Mouse (Mus musculus) gastrocnemius, adult 18-20 months (tissue): ENCODE data around the gene Bbs12. TPM values are rescaled to one million over a fixed set of nuclear protein-coding genes. Genes with fewer than 3 reads are reported as not detected.
A peak's percentile ranks its signal among the peaks of the same experiment; 100 is the strongest.

ENCODE experiments used
- DNase-seq: peaks from one replicate; pipeline ENCODE4 v3.0.0; 2021; ENCODE audit warnings: low spot score
- long read RNA-seq, 2 experiments: library from polyadenylated mRNA; stranded (forward); transcript quantifications; one replicate each; pipeline ENCODE4 v2.0.0; 2021
- total RNA-seq, 2 experiments: library from RNA; stranded (reverse); gene quantifications; 2 replicates each; pipeline ENCODE4 v1.2.3; 2021

The Bbs12 gene
- total RNA-seq = under 1 TPM; 0.50 to 0.57 TPM
- long read RNA-seq, experiment 1, partial matches to known transcripts = 0 of 1 reads
- long read RNA-seq, experiment 1, other reads (novel, unspliced or antisense) = 0 of 1 reads
- long read RNA-seq, experiment 2, partial matches to known transcripts = 0 of 1 reads
- long read RNA-seq, experiment 2, other reads (novel, unspliced or antisense) = 0 of 1 reads

DNA sequence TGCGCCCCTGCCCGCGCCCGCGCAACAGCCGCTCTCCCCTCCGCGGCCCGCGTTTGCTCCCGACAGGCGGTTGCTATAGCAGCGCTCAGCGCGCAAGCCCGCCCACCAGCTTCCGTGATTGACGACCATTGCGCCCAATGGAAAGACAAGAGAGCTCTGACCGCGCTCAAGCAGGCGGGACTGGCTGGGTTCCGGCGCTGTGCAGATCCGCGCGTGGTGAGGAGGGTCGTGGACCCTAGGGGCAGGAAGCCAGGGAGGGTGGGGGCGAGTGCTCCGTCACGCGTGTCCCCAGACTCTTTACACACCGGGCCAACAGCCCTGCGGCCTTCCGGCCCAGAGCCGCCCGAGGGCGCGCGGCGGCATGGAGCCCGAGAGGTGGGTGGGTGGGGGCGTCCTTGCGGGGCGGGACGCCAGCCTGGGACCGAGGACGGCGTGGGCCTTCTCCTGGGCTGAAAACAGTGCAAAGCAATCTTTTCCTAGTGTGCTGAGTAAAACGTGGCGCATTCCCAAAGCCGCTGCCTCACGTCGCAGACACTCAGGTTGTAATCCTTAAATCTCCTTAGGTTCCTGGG, at the start of gene Bbs12, which contains the start of gene Cetn4:
Gene Bbs12 (plus strand): TSS at position 185 of the 572 bp plus-strand sequence.
Gene Cetn4 (minus strand): TSS at position 339 of the 572 bp plus-strand sequence.
- peak; percentile 97 for DNase-seq

DNA sequence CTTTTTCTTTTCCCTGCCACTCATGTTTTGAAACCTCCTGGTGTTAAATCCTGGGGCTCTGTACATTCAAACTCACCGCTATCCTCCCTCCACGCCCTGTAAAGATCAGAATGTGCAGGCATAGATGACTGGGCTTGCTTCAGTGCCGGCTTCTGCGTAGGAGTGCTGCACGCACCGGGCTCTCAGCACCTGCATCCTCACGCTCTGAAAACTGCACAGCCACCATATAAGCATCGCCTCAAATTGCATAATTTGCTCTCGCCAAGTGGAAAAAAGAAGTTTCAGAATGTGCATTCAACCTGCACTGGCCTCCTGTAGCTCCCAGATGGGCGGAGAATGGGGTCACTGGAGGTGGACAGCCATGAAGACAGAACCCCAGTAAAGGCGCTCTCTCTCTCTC, 44.0 kb upstream of the Bbs12 start:
- DNase-seq = no peak

DNA sequence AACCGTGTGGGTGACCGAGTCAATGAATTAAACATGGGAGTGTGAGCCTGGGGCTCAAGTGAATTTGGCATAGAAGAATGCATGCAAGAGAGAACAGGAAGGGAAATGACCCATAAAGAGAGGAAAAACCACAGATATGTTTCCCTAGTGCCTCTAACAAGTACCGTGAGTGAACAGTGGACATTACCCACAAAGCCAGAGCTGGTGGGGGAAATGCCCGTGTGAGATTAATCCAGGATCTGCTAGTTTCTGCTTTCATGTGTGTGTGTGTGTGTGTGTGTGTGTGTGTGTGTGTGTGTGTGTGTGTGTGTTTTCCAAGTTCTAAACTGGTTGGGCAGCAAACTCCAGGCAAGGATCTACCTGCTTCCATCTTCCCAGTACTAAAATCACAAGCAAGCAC, 42.4 kb upstream of the Bbs12 start:
- DNase-seq = no peak

DNA sequence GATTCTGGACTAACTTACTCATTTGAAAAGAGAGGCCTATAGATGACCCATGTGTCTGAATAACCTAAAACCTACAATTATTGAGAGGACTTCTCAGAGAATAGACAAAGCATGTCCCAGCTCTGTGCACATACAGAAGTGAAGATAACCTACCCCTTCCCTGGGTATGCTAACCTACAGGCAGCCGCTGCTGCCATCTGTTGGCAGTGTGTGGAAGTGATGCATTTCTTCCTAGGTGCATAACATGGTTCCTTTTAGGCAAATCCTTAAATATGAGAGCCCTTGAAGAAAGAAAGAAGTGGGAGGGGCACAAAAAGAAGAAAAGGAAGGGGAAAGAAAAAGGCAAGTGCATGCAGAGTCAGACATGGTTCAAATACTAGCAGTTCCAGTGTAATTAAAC, 41.1 kb upstream of the Bbs12 start:
- DNase-seq = peak; percentile 19

DNA sequence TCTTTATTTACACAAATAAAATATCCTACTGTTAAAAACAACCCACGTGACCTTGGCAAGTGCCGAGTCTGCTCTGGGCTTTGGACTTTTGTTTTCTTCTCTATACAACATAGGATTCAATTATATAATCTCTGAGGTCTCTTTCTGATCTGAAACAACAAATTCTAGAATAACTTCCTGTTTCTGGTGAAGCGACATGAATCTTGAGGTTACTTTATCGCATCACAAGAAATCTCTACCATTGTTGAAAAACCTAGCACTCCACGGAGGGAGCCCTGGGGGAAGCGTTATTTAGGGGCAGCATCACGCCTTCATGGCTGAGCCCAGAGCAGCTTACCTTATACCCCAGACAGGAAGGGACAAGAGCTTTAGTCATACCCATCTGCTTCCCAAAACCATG, 39.3 kb upstream of the Bbs12 start:
- no peak for DNase-seq

DNA sequence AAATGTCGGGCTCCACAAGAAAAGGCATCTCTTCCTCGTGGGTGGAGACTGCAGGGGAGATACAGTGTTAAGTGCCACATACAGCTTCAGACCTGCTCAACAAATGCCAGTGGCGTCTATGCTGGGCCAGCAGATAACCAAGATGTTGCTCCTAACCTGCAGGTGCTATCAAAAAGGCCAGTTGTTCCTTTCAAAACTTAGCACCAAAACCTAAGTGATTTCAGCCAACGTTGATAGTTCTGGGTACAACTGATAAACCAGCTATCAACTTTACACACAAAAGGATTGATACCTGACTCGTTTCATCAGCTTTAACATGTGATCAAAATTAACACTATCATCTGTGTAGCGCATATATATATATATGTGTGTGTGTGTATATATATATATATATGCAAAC, 37.7 kb upstream of the Bbs12 start:
- no peak for DNase-seq

DNA sequence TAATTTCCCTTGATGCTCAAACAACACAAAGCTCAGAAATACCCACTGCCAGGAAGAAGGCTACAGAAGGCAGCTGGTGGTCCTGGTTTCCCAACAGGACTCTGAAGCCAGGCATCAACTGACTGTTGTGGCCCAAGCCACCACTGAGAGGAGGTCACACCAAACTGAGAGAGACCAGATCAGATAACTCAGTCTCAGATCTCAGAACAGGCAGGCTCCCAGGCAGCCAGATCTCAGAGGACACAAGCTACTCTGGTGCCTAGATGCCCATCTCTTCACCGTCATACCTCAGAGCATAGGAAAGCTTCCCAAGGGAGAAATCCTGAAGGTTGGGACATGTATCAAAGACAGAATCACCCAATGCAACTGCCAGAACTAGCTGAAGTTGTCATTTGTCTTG, 32.1 kb upstream of the Bbs12 start:
- DNase-seq = no peak

DNA sequence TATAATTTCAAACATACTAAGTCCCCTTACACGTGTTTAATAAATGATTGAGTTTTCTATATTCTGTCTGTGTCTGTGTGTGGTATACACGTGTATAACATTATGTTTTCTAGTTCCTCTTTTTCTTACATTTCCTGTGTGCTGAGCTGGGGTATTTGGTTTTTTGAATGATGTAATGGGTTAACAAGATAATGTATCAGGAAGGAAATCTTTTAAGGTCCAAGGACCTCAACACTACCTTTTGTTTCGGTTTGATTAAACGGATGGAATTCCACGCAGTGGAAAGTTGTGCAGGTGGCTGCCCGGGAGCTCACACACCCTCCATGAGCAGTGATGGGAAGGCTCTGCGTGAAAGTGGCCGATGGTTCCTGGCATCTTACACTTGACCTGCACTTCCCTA, 31.5 kb upstream of the Bbs12 start:
- DNase-seq = no peak

DNA sequence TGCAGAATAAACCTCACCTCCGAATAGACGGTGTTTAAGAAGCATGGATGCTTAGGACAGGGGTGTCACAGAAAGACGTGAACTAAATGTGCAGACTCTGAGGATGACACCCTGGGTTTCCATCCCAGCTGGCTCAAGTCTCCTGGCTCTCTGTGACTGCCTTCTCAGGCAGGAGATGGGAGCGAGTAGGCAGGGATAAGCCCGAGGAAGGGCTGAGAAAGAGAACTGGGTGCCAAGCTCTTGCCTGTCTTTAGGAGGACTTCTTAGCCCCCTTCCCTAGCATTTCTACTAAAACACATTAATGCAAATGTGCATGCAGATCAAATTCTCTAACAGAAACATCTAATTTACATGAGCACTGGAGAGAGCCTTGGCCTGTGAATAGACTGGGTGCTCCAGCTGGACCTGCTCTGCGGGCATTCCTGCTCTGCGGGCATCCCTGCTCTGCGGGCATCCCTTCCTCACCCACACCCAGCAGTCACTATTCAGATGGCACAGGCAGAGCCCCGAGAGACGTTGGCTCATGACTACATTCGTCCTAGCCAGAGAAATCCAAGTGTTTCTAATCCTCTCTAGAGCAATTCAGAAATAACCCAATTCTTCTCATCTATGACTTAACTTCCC, 29.9 kb upstream of the Bbs12 start:
- no peak for DNase-seq

DNA sequence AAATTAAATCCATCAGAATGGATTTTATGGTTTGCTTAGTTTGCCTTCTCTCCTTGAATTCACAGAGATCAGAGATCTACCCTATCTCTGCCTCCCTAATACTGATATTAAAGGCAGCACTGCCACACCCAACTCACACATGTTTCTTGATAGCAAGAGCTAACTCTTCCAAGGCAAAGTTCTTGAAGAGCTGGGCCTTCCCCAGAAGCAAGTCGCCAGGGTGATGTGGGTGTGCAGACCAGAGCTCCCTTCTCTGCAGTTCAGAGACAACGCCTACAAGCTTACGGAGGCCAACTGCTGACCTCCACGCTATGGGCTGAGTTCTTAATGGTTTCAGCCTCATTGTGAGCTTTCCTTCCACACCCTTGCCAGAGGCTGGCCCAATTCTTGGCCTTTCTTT, 29.1 kb upstream of the Bbs12 start:
- no peak for DNase-seq

DNA sequence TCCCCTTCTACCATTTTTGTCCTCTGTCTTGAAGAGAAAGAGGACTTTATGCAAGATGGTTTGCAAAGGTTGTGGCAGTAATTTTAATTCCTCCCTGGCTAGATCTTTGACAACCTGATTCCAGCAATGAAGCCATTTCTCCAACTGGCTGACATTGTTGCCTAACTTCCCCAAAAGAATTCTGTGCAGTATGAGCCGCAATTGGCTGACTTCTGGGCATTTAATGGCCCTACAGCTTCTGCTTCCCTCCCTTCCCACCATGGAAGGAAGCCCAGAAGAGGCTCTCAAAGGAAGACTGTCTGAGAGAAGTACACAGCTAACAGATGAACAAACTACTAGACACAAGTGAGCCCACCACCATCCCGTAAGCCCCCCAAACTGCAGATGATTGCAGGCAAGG, 23.1 kb upstream of the Bbs12 start:
- no peak for DNase-seq

DNA sequence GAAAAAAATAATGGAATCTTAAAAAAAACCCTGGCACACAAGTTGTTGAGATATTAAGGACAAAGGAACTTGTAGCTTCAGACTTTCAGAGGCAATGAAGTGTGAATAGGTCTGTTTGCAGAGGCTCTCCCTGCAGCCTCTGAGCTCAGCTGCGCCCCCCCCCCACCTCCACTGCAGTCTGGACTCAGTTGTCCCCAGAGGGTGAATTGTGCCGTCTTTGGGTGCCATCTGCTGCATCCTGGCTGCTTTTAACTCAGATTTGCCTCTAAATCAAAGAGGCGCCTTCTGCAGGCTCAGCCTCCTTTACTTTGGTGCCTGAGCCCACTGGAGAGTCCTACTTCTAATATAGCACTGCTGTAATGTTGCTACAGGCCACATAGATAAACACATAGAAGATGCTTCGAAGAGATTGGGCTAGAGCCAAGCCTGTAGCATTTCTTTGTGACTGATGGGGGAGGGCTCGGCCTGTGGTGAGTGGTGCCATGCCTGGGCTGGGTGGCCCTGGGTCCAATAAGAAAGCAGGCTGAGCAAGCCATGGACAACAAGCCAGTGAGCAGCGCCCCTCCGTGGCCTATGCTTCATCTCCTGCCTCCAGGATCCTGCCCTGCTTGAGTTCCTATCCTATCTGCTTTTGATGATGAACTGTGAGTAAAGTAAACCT, 21.3 kb upstream of the Bbs12 start:
- DNase-seq = no peak

DNA sequence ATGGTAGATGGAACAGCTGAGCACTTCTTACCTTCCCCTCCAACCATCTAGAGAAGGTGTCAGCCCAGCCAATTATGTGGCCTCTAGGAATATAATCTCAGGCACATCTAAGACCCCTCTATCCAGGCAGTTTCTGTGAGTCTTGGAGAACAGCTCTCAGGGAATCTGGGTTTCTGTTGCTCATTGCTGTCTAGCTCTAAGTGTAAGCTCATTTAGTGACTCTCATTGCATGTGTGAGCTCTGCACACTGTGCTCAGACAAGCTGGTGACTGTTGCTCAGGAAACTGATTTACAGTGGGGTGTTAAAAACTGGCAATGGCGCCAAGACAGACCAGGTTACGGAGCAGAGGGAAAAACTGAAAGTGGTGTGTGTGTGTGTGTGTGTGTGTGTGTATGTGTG, 20.4 kb upstream of the Bbs12 start:
- no peak for DNase-seq

DNA sequence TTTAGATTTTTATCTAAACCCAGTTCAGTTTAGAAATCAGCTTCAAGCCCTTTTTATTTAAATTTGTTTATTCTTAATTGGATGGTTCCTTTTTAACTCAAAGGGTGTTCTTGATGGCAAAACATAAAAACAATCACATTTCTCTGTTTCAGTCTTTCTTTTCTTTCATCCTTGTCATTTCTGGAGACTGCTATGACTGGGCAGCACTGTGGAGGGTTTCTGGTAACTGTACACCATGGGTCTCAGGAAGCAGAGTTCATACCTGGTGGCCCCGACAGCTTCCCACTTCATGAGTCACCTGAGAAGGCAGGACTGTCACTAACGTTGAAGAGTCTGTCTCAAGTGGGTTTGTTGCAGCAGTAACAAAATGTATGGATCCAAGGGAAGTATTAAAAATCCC, 19.7 kb upstream of the Bbs12 start:
- no peak for DNase-seq

DNA sequence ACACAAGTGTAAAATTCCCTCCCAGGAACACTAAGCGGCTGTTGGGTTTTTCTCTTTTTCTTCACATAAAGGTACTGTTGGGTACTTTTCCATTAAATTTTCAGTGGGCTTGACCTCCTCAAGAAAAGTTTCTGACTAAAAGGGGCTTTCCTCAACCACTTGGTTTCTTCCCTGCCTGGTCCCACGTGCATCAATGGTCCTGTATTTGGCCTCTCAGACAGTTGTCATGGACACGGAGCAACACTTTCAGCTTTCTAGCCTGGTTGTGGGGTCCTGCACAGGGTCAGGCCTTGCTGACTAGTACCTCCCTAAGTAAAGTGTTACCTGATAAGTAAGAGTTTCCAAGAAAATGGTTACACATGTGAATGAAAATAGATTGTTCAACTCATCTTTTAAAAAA, 12.9 kb upstream of the Bbs12 start:
- DNase-seq = no peak

DNA sequence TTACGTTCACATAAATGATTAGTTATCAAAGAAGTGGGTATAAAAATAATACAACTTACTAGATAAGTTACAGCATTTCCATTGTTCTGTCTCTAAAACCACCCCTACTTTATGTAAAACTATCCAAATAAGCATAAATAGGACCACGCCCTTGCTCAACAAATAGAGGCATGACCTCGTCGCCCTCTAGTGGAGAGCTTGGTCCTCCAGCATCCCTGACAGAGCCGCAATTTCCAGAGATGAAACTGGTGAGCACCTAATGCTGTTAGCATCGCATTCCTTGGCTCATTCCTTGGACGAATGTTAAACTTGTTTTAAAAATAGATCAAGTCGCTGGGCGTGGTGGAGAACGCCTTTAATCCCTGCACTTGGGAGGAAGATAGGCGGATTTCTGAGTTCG, 9.7 kb upstream of the Bbs12 start:
- DNase-seq = peak; percentile 15

DNA sequence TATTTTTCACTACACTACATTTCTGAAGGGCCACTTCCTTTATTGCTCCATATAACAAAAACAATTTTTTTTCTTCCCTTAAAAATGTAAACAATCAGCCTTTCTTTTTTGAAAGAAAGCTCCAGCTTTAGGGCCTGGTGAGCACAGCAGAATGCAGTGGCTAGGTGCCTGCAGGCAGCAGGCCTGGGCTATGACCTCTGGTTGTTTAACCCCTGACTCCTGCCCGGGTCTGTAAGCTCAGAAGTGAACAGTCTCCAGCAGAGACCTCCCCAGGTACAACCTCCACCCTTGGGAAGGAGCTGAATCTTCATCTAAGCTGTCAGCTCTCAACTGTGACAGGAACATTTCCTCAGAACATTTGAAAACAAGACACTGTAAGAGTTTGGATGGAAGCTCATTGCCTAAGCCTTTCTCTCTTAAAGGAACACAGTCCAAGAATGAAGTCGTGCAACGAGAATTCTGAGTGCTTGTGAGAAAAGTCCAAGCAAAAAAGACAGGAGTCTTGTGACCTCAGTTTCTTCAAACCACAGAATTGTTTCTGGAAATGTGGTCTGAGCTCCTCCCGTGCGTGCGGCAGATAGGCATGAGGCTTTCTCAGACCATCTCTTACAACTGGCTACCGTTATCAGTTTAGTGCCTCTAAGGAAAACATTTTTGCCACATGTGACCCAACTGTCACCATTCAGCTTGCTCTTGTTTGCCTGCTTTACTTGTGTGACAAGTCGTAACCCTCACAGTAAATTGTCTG, 8.8 kb upstream of the Bbs12 start:
- DNase-seq = no peak

DNA sequence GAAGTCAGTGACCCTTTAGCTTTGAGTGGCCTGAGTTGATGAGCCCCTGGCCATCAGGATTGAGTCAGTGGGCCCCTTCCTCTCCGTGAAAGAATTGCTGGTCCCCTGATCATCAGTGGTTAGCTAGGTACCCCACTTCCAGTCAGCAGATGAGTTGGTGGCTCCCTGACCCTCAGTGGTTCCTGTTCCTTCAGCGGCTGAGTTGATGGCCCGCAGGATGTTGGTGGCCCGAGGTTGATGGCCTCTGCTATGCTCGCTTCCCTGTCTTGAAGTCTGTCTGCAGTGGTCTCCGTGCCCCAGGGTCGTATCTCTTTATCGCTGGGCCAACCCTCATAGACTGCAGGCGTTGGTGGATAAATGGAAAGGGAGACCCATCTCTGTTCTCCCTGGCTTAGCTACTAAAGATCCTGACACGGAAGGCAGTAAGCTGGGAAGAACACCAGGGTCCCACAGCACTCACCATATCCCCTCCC, 421 bp upstream of the Bbs12 start:
- DNase-seq = no peak

DNA sequence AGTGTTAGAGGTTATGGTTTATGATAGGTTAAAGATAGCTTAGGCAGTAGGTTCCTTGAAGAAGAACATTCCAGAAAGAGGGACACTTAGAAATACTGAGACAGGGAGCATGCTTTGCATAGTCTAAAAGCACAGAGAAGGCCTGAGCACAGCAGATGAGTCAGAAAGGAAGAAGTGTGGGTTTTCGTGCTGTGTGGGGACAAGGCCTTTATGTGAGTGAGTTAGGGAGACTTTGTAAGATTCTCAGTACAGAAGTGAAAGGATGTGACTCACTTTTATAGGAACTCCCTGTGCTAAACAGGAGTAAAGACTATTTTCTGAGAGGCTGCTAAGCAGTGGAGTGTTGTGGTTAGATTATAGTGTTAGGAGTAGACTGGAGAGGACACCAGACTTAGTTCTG, 1.0 kb downstream of the Bbs12 start:
- DNase-seq = no peak

DNA sequence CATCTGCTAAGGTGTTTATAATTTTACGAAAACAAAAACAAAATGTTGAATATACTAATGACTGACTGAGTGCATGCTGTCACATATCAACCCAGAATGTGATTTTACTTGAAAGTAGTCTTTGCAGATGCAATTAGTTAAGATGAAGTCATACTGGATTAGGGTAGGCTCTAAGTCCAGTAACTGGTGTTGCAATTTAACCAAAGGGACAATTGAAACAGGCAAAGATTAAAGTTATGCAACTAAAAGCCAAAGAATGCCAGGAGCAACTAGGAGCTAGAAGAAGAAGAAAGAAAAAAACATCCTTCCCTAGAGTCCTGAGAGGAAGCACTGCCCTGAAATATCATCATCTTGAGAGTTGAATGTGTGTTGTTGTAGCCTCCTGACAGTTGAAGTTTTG, 3.9 kb downstream of the Bbs12 start:
- no peak for DNase-seq

DNA sequence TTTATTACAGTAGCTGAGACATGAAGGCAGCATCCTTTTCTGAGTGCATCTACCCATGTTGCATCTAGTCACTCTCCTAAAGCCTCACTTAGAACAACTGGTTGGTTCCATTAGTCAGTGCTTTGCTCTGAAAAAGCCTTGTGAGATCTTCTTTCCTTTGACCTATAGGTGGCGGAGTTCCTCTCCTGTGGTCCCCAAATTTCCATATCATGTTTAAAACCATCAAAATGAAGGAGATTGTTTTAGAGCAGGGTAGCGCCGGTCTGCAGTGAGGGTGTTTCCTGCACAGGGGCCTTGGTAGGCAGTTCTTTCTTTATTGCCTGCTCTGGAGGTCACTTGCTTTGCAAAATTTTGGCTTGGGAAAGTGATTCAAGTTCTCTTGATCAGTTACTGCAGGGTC, 12.0 kb downstream of the Bbs12 start:
- peak; percentile 24 for DNase-seq
